ENCODE assay signal across 8 mouse cellular contexts in genomic region chr16:10993032-10993744, GRCm38 (mm10).
DNase-seq lines count a peak whose midpoint lies in the region; ATAC-seq and TF ChIP-seq lines count a peak whose summit lies in the region.

No protein-coding gene starts in this region.

- H3K4me1 ChIP-seq in lung, postnatal 0 days (ENCODE audit: insufficient read depth, low read depth, low read length): peaks cover 8% of the 10 kb centered on the region; the same call in 1 of the 2 replicates

- peak overlapping the region; percentile 82 for H3K4me2 ChIP-seq in lung, postnatal 0 days (replicated peaks; ENCODE audit: low read depth, low read length)

- peak overlapping the region; percentile 96 for H3K27ac ChIP-seq in lung, postnatal 0 days (ENCODE audit: low read length)

- WGBS in lung, postnatal 0 days: 8% methylated on average over 33 of the region's 35 CpGs

- H3K27me3 ChIP-seq in lung, postnatal 0 days (replicated peaks; ENCODE audit: insufficient read depth, low read length): no peaks in the 10 kb centered on the region

- H3K9me3 ChIP-seq in lung, postnatal 0 days (ENCODE audit: low read length): no peaks in the 10 kb centered on the region

- H3K36me3 ChIP-seq in lung, postnatal 0 days (ENCODE audit: insufficient read depth, low read length): no peaks in the 10 kb centered on the region

- no peak for TF ChIP-seq EP300 in lung, postnatal 0 days (IDR thresholded peaks at IDR 0.05)

- peak overlapping the region; percentile 93 for H3K9ac ChIP-seq in lung, postnatal 0 days (replicated peaks; ENCODE audit: low read depth)

- ATAC-seq in hematopoietic stem cell, adult 5-6 weeks (replicated peaks in 1 of 2; ENCODE audit: insufficient read depth in 1 of 2, low FRiP score in 2 of 2, low TSS enrichment in 1 of 2, low read depth in 1 of 2, poor library complexity in 2 of 2, severe bottlenecking in 2 of 2): peak; percentile 91
- peak; percentile 98 for ATAC-seq in lung, postnatal 0 days

- peak overlapping the region; percentile 91 for H3K4me3 ChIP-seq in lung, postnatal 0 days (ENCODE audit: low read depth, low read length)

- TF ChIP-seq CTCF in lung, postnatal 0 days (IDR thresholded peaks at IDR 0.05): no peak

- DNase-seq in MN1 (ENCODE audit: low spot score): peak; percentile 94
- DNase-seq in cerebellum, adult 8-10 months: peak; percentile 49
- DNase-seq in forelimb bud, embryonic 11.5 days (ENCODE audit: low read depth, low spot score): peak; percentile 92
- DNase-seq in layer of hippocampus, adult 9-10 months (ENCODE audit: low spot score): peak; percentile 55
- DNase-seq in lung, postnatal 0 days (ENCODE audit: low spot score): peak; percentile 99
- peak; percentile 78 for DNase-seq in ovary, postnatal 10 days (ENCODE audit: low spot score)
- peak; percentile 83 for DNase-seq in thymus, postnatal 0 days (ENCODE audit: low spot score)

Comparison
In these comparisons a context has a peak if more than half of its experiments do, and no peak if none do; other contexts are left out.
1. Peak in every context shown above with its lines: DNase-seq, ATAC-seq, H3K4me3 ChIP-seq and H3K27ac ChIP-seq.
2. DNase-seq: peak in every context shown above with its lines; median percentile 99 in lung, postnatal 0 days; 94 in MN1; 92 in forelimb bud, embryonic 11.5 days; 83 in thymus, postnatal 0 days; 78 in ovary, postnatal 10 days; 55 in layer of hippocampus, adult 9-10 months; 49 in cerebellum, adult 8-10 months.